Mouse (Mus musculus) CD4-positive, CD25-positive, alpha-beta regulatory T cell (primary cell): Measurements from ENCODE around the gene Gm340. TPM values are rescaled to one million over a fixed set of nuclear protein-coding genes. Genes with fewer than 3 reads are reported as not detected.

ENCODE experiments used
- polyA plus RNA-seq: library from polyadenylated mRNA; unstranded; fragments of 100-300 nt; shearing (Covaris generic); gene quantifications from one replicate; pipeline ENCODE4 v1.2.1, GENCODE M21; 2017

The Gm340 gene
- 4.3 TPM for polyA plus RNA-seq

DNA sequence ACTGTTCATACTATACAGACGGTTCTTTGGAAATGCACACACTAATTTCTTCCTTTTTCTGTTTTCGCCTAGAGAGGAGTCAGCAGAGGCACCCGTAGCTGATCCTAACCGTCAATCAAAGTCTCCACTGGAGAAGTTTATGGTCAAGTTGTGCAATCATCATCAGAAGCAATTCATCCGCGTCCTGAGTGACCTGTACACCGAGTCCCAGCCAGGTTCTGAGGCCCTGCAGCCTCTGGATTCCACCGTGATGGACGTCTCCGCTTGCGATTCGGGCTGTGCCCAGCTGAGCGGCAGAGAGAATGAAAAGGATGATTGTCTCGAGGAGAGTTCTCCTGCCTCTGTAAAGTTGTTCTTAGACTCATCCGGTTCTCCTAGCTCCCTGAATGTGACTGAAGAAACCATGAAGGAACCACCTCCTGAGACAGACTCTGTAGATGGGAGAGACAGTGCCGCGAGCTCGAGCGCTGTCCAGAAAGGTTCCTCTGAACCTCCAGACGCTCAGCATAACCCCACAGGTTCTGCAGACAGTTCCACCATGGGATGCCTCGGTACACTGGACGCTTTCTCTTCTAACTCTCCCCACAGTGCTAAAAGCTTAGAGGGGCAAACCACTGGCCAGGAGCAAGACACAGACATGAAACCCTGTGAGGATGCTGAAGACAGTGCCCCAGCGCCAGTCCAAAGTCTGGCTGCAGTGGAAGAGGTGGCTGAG, at the start of gene Gm340:
Gene Gm340 (plus strand): TSS at position 665 of the 715 bp plus-strand sequence.

Other genes starting within 250 kb of the Gm340 start
- gene Pik3ap1, start 197.3 kb upstream of the Gm340 start, polyA plus RNA-seq, result 2.7 TPM
- 11.9 TPM for gene Lcor, start 99.7 kb upstream of the Gm340 start, polyA plus RNA-seq
- gene Slit1, start 161.3 kb downstream of the Gm340 start, polyA plus RNA-seq, result 0.17 TPM
- 3.1 TPM for gene Arhgap19, start 219.7 kb downstream of the Gm340 start, polyA plus RNA-seq
- gene Frat1, start 247.6 kb downstream of the Gm340 start, polyA plus RNA-seq, result 4.5 TPM